Mouse (Mus musculus): Measurements from ENCODE around the gene Enpep. TPM values are rescaled to one million over a fixed set of nuclear protein-coding genes. Genes with fewer than 3 reads are reported as not detected.

The Enpep gene
- total RNA-seq, 1 experiment, result 0.54 TPM

- no peak for TF ChIP-seq HCFC1 (IDR thresholded peaks at IDR 0.05; ENCODE audit: borderline replicate concordance, insufficient read depth, low read length)
- no peak for TF ChIP-seq CHD2 (IDR thresholded peaks at IDR 0.05; ENCODE audit: low read depth, low read length)
- TF ChIP-seq ZC3H11A (IDR thresholded peaks at IDR 0.05; ENCODE audit: borderline replicate concordance, low read depth, low read length), result no peak
- H3K4me1 ChIP-seq (ENCODE audit: control insufficient read depth in 2 of 2, insufficient read depth in 2 of 2, low read length in 2 of 2, poor library complexity in 1 of 2), result peaks cover 0 to 16% of the 10 kb centered on the region in 2 experiments; a peak in 1 of 4 replicates
- no peak for DNase-seq (ENCODE audit: low read depth, low spot score)
- no peak overlapping the region for H3K27ac ChIP-seq (ENCODE audit: insufficient read depth, low read depth, low read length, poor library complexity, severe bottlenecking)
- no peaks in the 10 kb centered on the region for H3K9me3 ChIP-seq (ENCODE audit: control insufficient read depth, insufficient read depth, low read depth, low read length)
- H3K9ac ChIP-seq (ENCODE audit: insufficient read depth, low read depth, low read length, poor library complexity, severe bottlenecking), result no peak overlapping the region
- no peak overlapping the region for H3K4me3 ChIP-seq (ENCODE audit: insufficient read depth in 1 of 2, low read depth in 1 of 2, low read length in 2 of 2, poor library complexity in 1 of 2, severe bottlenecking in 1 of 2)
- H3K36me3 ChIP-seq (ENCODE audit: control insufficient read depth, insufficient read depth, low read length, poor library complexity, severe bottlenecking), result no peaks in the 10 kb centered on the region
- in situ Hi-C loops (cut with MboI; ENCODE audit: low sequenced_read_pairs in 2 of 2, unreplicated experiment in 2 of 2), result no loop called here
Measured at GRCm38 (mm10) chr3:129225577-129226289, 106.8 kb downstream of the Enpep start.

GRCm38 (mm10) chr3:129224806-129225576 is 107.5 kb downstream of the Enpep start:
- H3K4me3 ChIP-seq (ENCODE audit: insufficient read depth in 1 of 2, low read depth in 1 of 2, low read length in 2 of 2, poor library complexity in 1 of 2, severe bottlenecking in 1 of 2), result peak overlapping the region; percentile 21 to 32; a peak in 2 of 4 replicates
- H3K4me1 ChIP-seq (ENCODE audit: control insufficient read depth in 2 of 2, insufficient read depth in 2 of 2, low read length in 2 of 2, poor library complexity in 1 of 2), result peaks cover 0 to 16% of the 10 kb centered on the region in 2 experiments; a peak in 1 of 4 replicates
- in situ Hi-C loops (cut with MboI; ENCODE audit: low sequenced_read_pairs in 2 of 2, unreplicated experiment in 2 of 2), result loop anchor here (5.0 to 25.0 kb wide), 2 partner anchors 1593 to 1887 kb away; partner anchors contain the start of genes Lef1 (in 1 of the 2) and Neurog2 (in 1 of the 2)
- no peak overlapping the region for H3K9ac ChIP-seq (ENCODE audit: insufficient read depth, low read depth, low read length, poor library complexity, severe bottlenecking)
- TF ChIP-seq ZC3H11A (IDR thresholded peaks at IDR 0.05; ENCODE audit: borderline replicate concordance, low read depth, low read length) (no peak), HCFC1 (IDR thresholded peaks at IDR 0.05; ENCODE audit: borderline replicate concordance, insufficient read depth, low read length) (no peak), MAFK (IDR thresholded peaks at IDR 0.05; ENCODE audit: insufficient read depth, low read depth, low read length) (no peak), ZNF384 (IDR thresholded peaks at IDR 0.05; ENCODE audit: low read depth, low read length) (no peak), CHD2 (IDR thresholded peaks at IDR 0.05; ENCODE audit: low read depth, low read length) (no peak)
- H3K9me3 ChIP-seq (ENCODE audit: control insufficient read depth, insufficient read depth, low read depth, low read length), result no peaks in the 10 kb centered on the region
- no peak for DNase-seq (ENCODE audit: low read depth, low spot score)
- H3K36me3 ChIP-seq (ENCODE audit: control insufficient read depth, insufficient read depth, low read length, poor library complexity, severe bottlenecking), result no peaks in the 10 kb centered on the region
- no peak overlapping the region for H3K27ac ChIP-seq (ENCODE audit: insufficient read depth, low read depth, low read length, poor library complexity, severe bottlenecking)

- in situ Hi-C loops (cut with MboI; ENCODE audit: low sequenced_read_pairs in 2 of 2, unreplicated experiment in 2 of 2), result loop anchor here (5.0 to 25.0 kb wide), 2 partner anchors 1592 to 1888 kb away; partner anchors contain the start of genes Lef1 (in 1 of the 2) and Neurog2 (in 1 of the 2)
- Histone ChIP-seq H3K9ac (ENCODE audit: insufficient read depth, low read depth, low read length, poor library complexity, severe bottlenecking) (no peak overlapping the region), H3K9me3 (ENCODE audit: control insufficient read depth, insufficient read depth, low read depth, low read length) (no peaks in the 10 kb centered on the region), H3K4me3 (ENCODE audit: insufficient read depth in 1 of 2, low read depth in 1 of 2, low read length in 2 of 2, poor library complexity in 1 of 2, severe bottlenecking in 1 of 2) (peak overlapping the region; percentile 21 to 42; a peak in 2 of 4 replicates), H3K27ac (ENCODE audit: insufficient read depth, low read depth, low read length, poor library complexity, severe bottlenecking) (no peak overlapping the region), H3K4me1 (ENCODE audit: control insufficient read depth in 2 of 2, insufficient read depth in 2 of 2, low read length in 2 of 2, poor library complexity in 1 of 2) (peaks cover 0 to 16% of the 10 kb centered on the region in 2 experiments; a peak in 1 of 4 replicates), H3K36me3 (ENCODE audit: control insufficient read depth, insufficient read depth, low read length, poor library complexity, severe bottlenecking) (no peaks in the 10 kb centered on the region)
- no peak for DNase-seq (ENCODE audit: low read depth, low spot score)
- TF ChIP-seq ZNF384 (IDR thresholded peaks at IDR 0.05; ENCODE audit: low read depth, low read length), result no peak
- no peak for TF ChIP-seq ZC3H11A (IDR thresholded peaks at IDR 0.05; ENCODE audit: borderline replicate concordance, low read depth, low read length)
- TF ChIP-seq MAFK (IDR thresholded peaks at IDR 0.05; ENCODE audit: insufficient read depth, low read depth, low read length), result no peak
- no peak for TF ChIP-seq CHD2 (IDR thresholded peaks at IDR 0.05; ENCODE audit: low read depth, low read length)
- TF ChIP-seq HCFC1 (IDR thresholded peaks at IDR 0.05; ENCODE audit: borderline replicate concordance, insufficient read depth, low read length), result no peak
Measured at GRCm38 (mm10) chr3:129223964-129224805, 108.3 kb downstream of the Enpep start.

GRCm38 (mm10) chr3:129223401-129223800 is 109.1 kb downstream of the Enpep start:
- H3K4me3 ChIP-seq (ENCODE audit: insufficient read depth in 1 of 2, low read depth in 1 of 2, low read length in 2 of 2, poor library complexity in 1 of 2, severe bottlenecking in 1 of 2), result no peak overlapping the region
- H3K36me3 ChIP-seq (ENCODE audit: control insufficient read depth, insufficient read depth, low read length, poor library complexity, severe bottlenecking), result no peaks in the 10 kb centered on the region
- H3K4me1 ChIP-seq (ENCODE audit: control insufficient read depth in 2 of 2, insufficient read depth in 2 of 2, low read length in 2 of 2, poor library complexity in 1 of 2), result peaks cover 0 to 18% of the 10 kb centered on the region in 2 experiments; a peak in 1 of 4 replicates
- no peak overlapping the region for H3K27ac ChIP-seq (ENCODE audit: insufficient read depth, low read depth, low read length, poor library complexity, severe bottlenecking)
- no peak for TF ChIP-seq CHD2 (IDR thresholded peaks at IDR 0.05; ENCODE audit: low read depth, low read length)
- TF ChIP-seq MAFK (IDR thresholded peaks at IDR 0.05; ENCODE audit: insufficient read depth, low read depth, low read length), result no peak
- TF ChIP-seq HCFC1 (IDR thresholded peaks at IDR 0.05; ENCODE audit: borderline replicate concordance, insufficient read depth, low read length), result no peak
- TF ChIP-seq ZNF384 (IDR thresholded peaks at IDR 0.05; ENCODE audit: low read depth, low read length), result no peak
- TF ChIP-seq ZC3H11A (IDR thresholded peaks at IDR 0.05; ENCODE audit: borderline replicate concordance, low read depth, low read length), result no peak
- no peak overlapping the region for H3K9ac ChIP-seq (ENCODE audit: insufficient read depth, low read depth, low read length, poor library complexity, severe bottlenecking)
- in situ Hi-C loops (cut with MboI; ENCODE audit: low sequenced_read_pairs in 2 of 2, unreplicated experiment in 2 of 2), result loop anchor here (5.0 to 25.0 kb wide), 2 partner anchors 1591 to 1889 kb away; partner anchors contain the start of genes Lef1 (in 1 of the 2) and Neurog2 (in 1 of the 2)
- DNase-seq (ENCODE audit: low read depth, low spot score), result no peak
- H3K9me3 ChIP-seq (ENCODE audit: control insufficient read depth, insufficient read depth, low read depth, low read length), result no peaks in the 10 kb centered on the region
